Mouse (Mus musculus): ENCODE results near the gene Kcnk4. TPM values are rescaled to one million over a fixed set of nuclear protein-coding genes. Genes with fewer than 3 reads are reported as not detected.
A peak's percentile ranks its signal among the peaks of the same experiment; 100 is the strongest.

Kcnk4 gene
- 0.18 and 0.49 TPM in 2 replicates for polyA plus RNA-seq (2014; fragmentation: Nextera tagmentation; extraction: Ambion mirVana)

- Histone ChIP-seq H3K27me3 (ENCODE audit: control insufficient read depth, insufficient read depth, low read length) (peaks cover 59% of the 10 kb centered on the region), H3K9me3 (ENCODE audit: control insufficient read depth, low read length) (no peaks in the 10 kb centered on the region), H3K36me3 (ENCODE audit: control insufficient read depth, insufficient read depth, low read length) (no peaks in the 10 kb centered on the region), H3K27ac (ENCODE audit: low read depth, low read length) (no peak within 1 kb of the TSS), H3K4me2 (replicated peaks; ENCODE audit: low read depth, low read length) (peak within 1 kb of the TSS; percentile 51), H3K4me3 (ENCODE audit: low read depth, low read length) (peak within 1 kb of the TSS; percentile 26), H3K9ac (ENCODE audit: low read depth, low read length) (peak within 1 kb of the TSS; percentile 27; the same call in 1 of the 2 replicates), H3K4me1 (replicated peaks; ENCODE audit: control insufficient read depth, insufficient read depth, low read length) (peaks cover 5% of the 10 kb centered on the region; the same call in 1 of the 2 replicates)
- DNase-seq (ENCODE audit: low spot score) (peak; percentile 41), ATAC-seq (ENCODE audit: low FRiP score) (no peak)
- WGBS = 9% methylated on average over 23 of the region's 23 CpGs
Observed at GRCm38 (mm10) chr19:6934195-6934977, at the start of gene Kcnk4. Kcnk4 (minus strand) TSS chr19:6934515.

- peaks cover 7% of the 10 kb centered on the region for H3K4me1 ChIP-seq (replicated peaks; ENCODE audit: control insufficient read depth, insufficient read depth, low read length)
- 46% methylated on average over 5 of the region's 5 CpGs for WGBS
- no peak overlapping the region for H3K27ac ChIP-seq (ENCODE audit: low read depth, low read length)
- no peak overlapping the region for H3K9ac ChIP-seq (ENCODE audit: low read depth, low read length)
- H3K4me2 ChIP-seq (replicated peaks; ENCODE audit: low read depth, low read length) = no peak overlapping the region
- H3K9me3 ChIP-seq (ENCODE audit: control insufficient read depth, low read length) = no peaks in the 10 kb centered on the region
- no peak for ATAC-seq (ENCODE audit: low FRiP score)
- no peak for DNase-seq (ENCODE audit: low spot score)
- no peak overlapping the region for H3K4me3 ChIP-seq (ENCODE audit: low read depth, low read length)
- no peaks in the 10 kb centered on the region for H3K27me3 ChIP-seq (ENCODE audit: control insufficient read depth, insufficient read depth, low read length)
- H3K36me3 ChIP-seq (ENCODE audit: control insufficient read depth, insufficient read depth, low read length) = no peaks in the 10 kb centered on the region
Observed at GRCm38 (mm10) chr19:6983621-6984020, 49.3 kb upstream of the Kcnk4 start.

GRCm38 (mm10) chr19:6981465-6981864 is 47.1 kb upstream of the Kcnk4 start:
- Histone ChIP-seq H3K4me1 (replicated peaks; ENCODE audit: control insufficient read depth, insufficient read depth, low read length) (peaks cover 11% of the 10 kb centered on the region), H3K27ac (ENCODE audit: low read depth, low read length) (no peak overlapping the region)

GRCm38 (mm10) chr19:6980381-6981093 is 46.2 kb upstream of the Kcnk4 start, which contains the start of gene Fkbp2:
Fkbp2 (minus strand) TSS chr19:6980501.
- Histone ChIP-seq H3K4me2 (replicated peaks; ENCODE audit: low read depth, low read length) (peak within 1 kb of the TSS; percentile 79), H3K36me3 (ENCODE audit: control insufficient read depth, insufficient read depth, low read length) (peaks cover 7% of the 10 kb centered on the region; the same call in 1 of the 2 replicates), H3K27ac (ENCODE audit: low read depth, low read length) (peak within 1 kb of the TSS; percentile 93), H3K9me3 (ENCODE audit: control insufficient read depth, low read length) (no peaks in the 10 kb centered on the region), H3K27me3 (ENCODE audit: control insufficient read depth, insufficient read depth, low read length) (no peaks in the 10 kb centered on the region), H3K4me3 (ENCODE audit: low read depth, low read length) (peak within 1 kb of the TSS; percentile 63), H3K9ac (ENCODE audit: low read depth, low read length) (peak within 1 kb of the TSS; percentile 78), H3K4me1 (replicated peaks; ENCODE audit: control insufficient read depth, insufficient read depth, low read length) (peaks cover 11% of the 10 kb centered on the region)
- ATAC-seq (ENCODE audit: low FRiP score) = peak; percentile 90
- 2% methylated on average over 38 of the region's 38 CpGs for WGBS
- peak; percentile 98 for DNase-seq (ENCODE audit: low spot score)

More at GRCm38 (mm10) chr19:6981465-6981864, 47.1 kb upstream of the Kcnk4 start:
- Histone ChIP-seq H3K9ac (ENCODE audit: low read depth, low read length) (no peak overlapping the region), H3K9me3 (ENCODE audit: control insufficient read depth, low read length) (no peaks in the 10 kb centered on the region), H3K36me3 (ENCODE audit: control insufficient read depth, insufficient read depth, low read length) (peaks cover 7% of the 10 kb centered on the region; the same call in 1 of the 2 replicates), H3K4me2 (replicated peaks; ENCODE audit: low read depth, low read length) (no peak overlapping the region), H3K27me3 (ENCODE audit: control insufficient read depth, insufficient read depth, low read length) (no peaks in the 10 kb centered on the region), H3K4me3 (ENCODE audit: low read depth, low read length) (peak overlapping the region; percentile 63; the same call in 1 of the 2 replicates)
- ATAC-seq (ENCODE audit: low FRiP score) (no peak), DNase-seq (ENCODE audit: low spot score) (no peak)
- 91% methylated on average over 4 of the region's 4 CpGs for WGBS

GRCm38 (mm10) chr19:6979486-6980380 is 45.4 kb upstream of the Kcnk4 start:
- peaks cover 7% of the 10 kb centered on the region; the same call in 1 of the 2 replicates for H3K36me3 ChIP-seq (ENCODE audit: control insufficient read depth, insufficient read depth, low read length)
- no peaks in the 10 kb centered on the region for H3K9me3 ChIP-seq (ENCODE audit: control insufficient read depth, low read length)
- peak overlapping the region; percentile 78 for H3K9ac ChIP-seq (ENCODE audit: low read depth, low read length)
- ATAC-seq (ENCODE audit: low FRiP score) = peak; percentile 90
- peak overlapping the region; percentile 63 for H3K4me3 ChIP-seq (ENCODE audit: low read depth, low read length)
- DNase-seq (ENCODE audit: low spot score) = peak; percentile 99
- H3K27me3 ChIP-seq (ENCODE audit: control insufficient read depth, insufficient read depth, low read length) = no peaks in the 10 kb centered on the region
- H3K27ac ChIP-seq (ENCODE audit: low read depth, low read length) = peak overlapping the region; percentile 93
- peaks cover 11% of the 10 kb centered on the region for H3K4me1 ChIP-seq (replicated peaks; ENCODE audit: control insufficient read depth, insufficient read depth, low read length)
- peak overlapping the region; percentile 79 for H3K4me2 ChIP-seq (replicated peaks; ENCODE audit: low read depth, low read length)
- under 1% methylated on average over 57 of the region's 59 CpGs for WGBS

GRCm38 (mm10) chr19:6979001-6979479 is 44.7 kb upstream of the Kcnk4 start:
- H3K4me3 ChIP-seq (ENCODE audit: low read depth, low read length) = peak overlapping the region; percentile 63
- peak overlapping the region; percentile 79 for H3K4me2 ChIP-seq (replicated peaks; ENCODE audit: low read depth, low read length)
- no peaks in the 10 kb centered on the region for H3K9me3 ChIP-seq (ENCODE audit: control insufficient read depth, low read length)
- ATAC-seq (ENCODE audit: low FRiP score) (no peak), DNase-seq (ENCODE audit: low spot score) (peak; percentile 43)
- peaks cover 7% of the 10 kb centered on the region; the same call in 1 of the 2 replicates for H3K36me3 ChIP-seq (ENCODE audit: control insufficient read depth, insufficient read depth, low read length)
- peaks cover 11% of the 10 kb centered on the region for H3K4me1 ChIP-seq (replicated peaks; ENCODE audit: control insufficient read depth, insufficient read depth, low read length)
- H3K9ac ChIP-seq (ENCODE audit: low read depth, low read length) = peak overlapping the region; percentile 54
- H3K27me3 ChIP-seq (ENCODE audit: control insufficient read depth, insufficient read depth, low read length) = no peaks in the 10 kb centered on the region
- peak overlapping the region; percentile 93 for H3K27ac ChIP-seq (ENCODE audit: low read depth, low read length)
- 14% methylated on average over 11 of the region's 11 CpGs for WGBS

GRCm38 (mm10) chr19:6978639-6978974 is 44.3 kb upstream of the Kcnk4 start:
- peak overlapping the region; percentile 79 for H3K4me2 ChIP-seq (replicated peaks; ENCODE audit: low read depth, low read length)
- DNase-seq (ENCODE audit: low spot score) (no peak), ATAC-seq (ENCODE audit: low FRiP score) (no peak)
- peaks cover 7% of the 10 kb centered on the region; the same call in 1 of the 2 replicates for H3K36me3 ChIP-seq (ENCODE audit: control insufficient read depth, insufficient read depth, low read length)
- peak overlapping the region; percentile 93; the same call in 1 of the 2 replicates for H3K27ac ChIP-seq (ENCODE audit: low read depth, low read length)
- H3K27me3 ChIP-seq (ENCODE audit: control insufficient read depth, insufficient read depth, low read length) = no peaks in the 10 kb centered on the region
- no peak overlapping the region; the same call in 1 of the 2 replicates for H3K9ac ChIP-seq (ENCODE audit: low read depth, low read length)
- H3K4me3 ChIP-seq (ENCODE audit: low read depth, low read length) = peak overlapping the region; percentile 63
- H3K9me3 ChIP-seq (ENCODE audit: control insufficient read depth, low read length) = no peaks in the 10 kb centered on the region
- peaks cover 11% of the 10 kb centered on the region for H3K4me1 ChIP-seq (replicated peaks; ENCODE audit: control insufficient read depth, insufficient read depth, low read length)
- WGBS = 57% methylated on average over 3 of the region's 3 CpGs
